Mouse (Mus musculus) hindbrain, embryonic 16.5 days (tissue): ENCODE data around the gene Ercc6. TPM values are rescaled to one million over a fixed set of nuclear protein-coding genes. Genes with fewer than 3 reads are reported as not detected.

ENCODE experiments used
- ATAC-seq: fragments of 200-750 bp; cut with Nextera tagmentation; 2 replicates; pipeline ENCODE4 v1.8.0; 2017; ENCODE audit warnings: moderate TSS enrichment, moderate library complexity
- H3K27ac ChIP-seq: fragments of 300-500 bp; sonication (generic); 2 replicates; pipeline ENCODE4 v1.5.1; 2014; ENCODE audit warnings: low read depth, mild to moderate bottlenecking, control low read depth, low read length, moderate library complexity
- H3K27me3 ChIP-seq: fragments of 300-500 bp; sonication (generic); replicated peaks from 2 replicates; pipeline ENCODE4 v1.6.1; 2014; ENCODE audit warnings: low read length; ENCODE audit not compliant: control insufficient read depth, insufficient read depth
- H3K36me3 ChIP-seq: fragments of 300-500 bp; sonication (generic); 2 replicates; pipeline ENCODE4 v1.6.1; 2014; ENCODE audit warnings: mild to moderate bottlenecking, low read length, moderate library complexity, mixed read lengths; ENCODE audit not compliant: control insufficient read depth, insufficient read depth
- H3K4me1 ChIP-seq: fragments of 300-500 bp; sonication (generic); 2 replicates; pipeline ENCODE4 v1.6.1; 2014; ENCODE audit warnings: low read depth, low read length; ENCODE audit not compliant: control insufficient read depth, insufficient read depth
- H3K4me2 ChIP-seq: fragments of 300-500 bp; sonication (generic); 2 replicates; pipeline ENCODE4 v1.6.1; 2014; ENCODE audit warnings: mild to moderate bottlenecking, low read length, control low read depth, moderate library complexity
- H3K4me3 ChIP-seq: fragments of 300-500 bp; sonication (generic); 2 replicates; pipeline ENCODE4 v1.5.1; 2014; ENCODE audit warnings: mild to moderate bottlenecking, low read length, control low read depth, moderate library complexity
- H3K9ac ChIP-seq: fragments of 300-500 bp; sonication (generic); 2 replicates; pipeline ENCODE4 v1.6.1; 2014; ENCODE audit warnings: low read depth, mild to moderate bottlenecking, control low read depth, low read length, moderate library complexity
- H3K9me3 ChIP-seq: fragments of 300-500 bp; sonication (generic); 2 replicates; pipeline ENCODE4 v1.6.1; 2014; ENCODE audit warnings: mild to moderate bottlenecking, low read length, moderate library complexity; ENCODE audit not compliant: control insufficient read depth
- WGBS: fragments of 180-500 bp; shearing (Covaris S2); extraction: QIAGEN DNeasy Blood & Tissue Kit; methylation state at CpG from one replicate; pipeline ENCODE4 v1.1.7; 2014; 5-methylcytosine and 5-hydroxymethylcytosine counted together
- polyA plus RNA-seq: library from polyadenylated mRNA; unstranded; fragments of >200 nt; fragmentation: Nextera tagmentation; extraction: Ambion mirVana; gene quantifications from 2 replicates; pipeline ENCODE4 v1.2.1, GENCODE M21; 2015

Gene Ercc6
- polyA plus RNA-seq, 1 experiment from 2014 or later = 24.2 TPM

GRCm38 (mm10) chr14:32529036-32529435, 15.7 kb downstream of the Ercc6 start:
- no peak for ATAC-seq
- H3K9me3 ChIP-seq = no peaks in the 10 kb centered on the region
- H3K27ac ChIP-seq = no peak overlapping the region
- no peak overlapping the region for H3K4me2 ChIP-seq
- H3K36me3 ChIP-seq = peaks cover 7% of the 10 kb centered on the region; the same call in 1 of the 2 replicates
- H3K4me1 ChIP-seq = peaks cover 12% of the 10 kb centered on the region
- H3K4me3 ChIP-seq = no peak overlapping the region
- 90% methylated on average over 7 of the region's 7 CpGs for WGBS
- H3K27me3 ChIP-seq = no peaks in the 10 kb centered on the region
- no peak overlapping the region for H3K9ac ChIP-seq

GRCm38 (mm10) chr14:32530896-32531295, 17.6 kb downstream of the Ercc6 start:
- no peak overlapping the region for H3K4me3 ChIP-seq
- H3K27me3 ChIP-seq = no peaks in the 10 kb centered on the region
- H3K27ac ChIP-seq = no peak overlapping the region
- WGBS = 12% methylated on average over 2 of the region's 2 CpGs
- H3K4me2 ChIP-seq = no peak overlapping the region
- ATAC-seq = no peak
- peaks cover 5% of the 10 kb centered on the region; the same call in 1 of the 2 replicates for H3K36me3 ChIP-seq
- H3K4me1 ChIP-seq = peaks cover 12% of the 10 kb centered on the region
- no peaks in the 10 kb centered on the region for H3K9me3 ChIP-seq
- H3K9ac ChIP-seq = no peak overlapping the region

GRCm38 (mm10) chr14:32531371-32531770, 18.1 kb downstream of the Ercc6 start:
- peaks cover 14% of the 10 kb centered on the region for H3K4me1 ChIP-seq

GRCm38 (mm10) chr14:32532381-32533147, 19.2 kb downstream of the Ercc6 start:
- 68% methylated on average over 7 of the region's 7 CpGs for WGBS
- Histone ChIP-seq H3K36me3 (no peaks in the 10 kb centered on the region), H3K27ac (no peak overlapping the region)

More at GRCm38 (mm10) chr14:32531371-32531770, 18.1 kb downstream of the Ercc6 start:
- H3K36me3 ChIP-seq = peaks cover 3% of the 10 kb centered on the region; the same call in 1 of the 2 replicates
- ATAC-seq = no peak; the same call in 1 of the 2 replicates
- 0 out of 2 replicates have a peak overlapping the region, but pooled peaks have one; percentile 11 for H3K9ac ChIP-seq
- H3K27me3 ChIP-seq = no peaks in the 10 kb centered on the region
- H3K4me2 ChIP-seq = no peak overlapping the region
- H3K27ac ChIP-seq = no peak overlapping the region
- 79% methylated on average over 3 of the region's 3 CpGs for WGBS
- H3K4me3 ChIP-seq = no peak overlapping the region
- H3K9me3 ChIP-seq = no peaks in the 10 kb centered on the region

GRCm38 (mm10) chr14:32533148-32533520, 19.8 kb downstream of the Ercc6 start:
- no peak overlapping the region for H3K9ac ChIP-seq
- no peaks in the 10 kb centered on the region for H3K27me3 ChIP-seq
- 75% methylated on average over 3 of the region's 3 CpGs for WGBS
- peaks cover 17% of the 10 kb centered on the region for H3K4me1 ChIP-seq
- H3K4me3 ChIP-seq = no peak overlapping the region
- H3K9me3 ChIP-seq = no peaks in the 10 kb centered on the region
- H3K27ac ChIP-seq = no peak overlapping the region
- H3K4me2 ChIP-seq = no peak overlapping the region
- ATAC-seq = no peak
- no peaks in the 10 kb centered on the region for H3K36me3 ChIP-seq

More at GRCm38 (mm10) chr14:32532381-32533147, 19.2 kb downstream of the Ercc6 start:
- no peak overlapping the region for H3K4me3 ChIP-seq
- H3K9ac ChIP-seq = no peak overlapping the region
- H3K4me2 ChIP-seq = no peak overlapping the region
- no peaks in the 10 kb centered on the region for H3K27me3 ChIP-seq
- peaks cover 17% of the 10 kb centered on the region for H3K4me1 ChIP-seq
- H3K9me3 ChIP-seq = no peaks in the 10 kb centered on the region
- no peak for ATAC-seq

GRCm38 (mm10) chr14:32533656-32534055, 20.3 kb downstream of the Ercc6 start:
- Histone ChIP-seq H3K4me1 (peaks cover 17% of the 10 kb centered on the region), H3K27ac (no peak overlapping the region), H3K36me3 (no peaks in the 10 kb centered on the region), H3K4me3 (no peak overlapping the region), H3K9me3 (no peaks in the 10 kb centered on the region), H3K4me2 (no peak overlapping the region), H3K9ac (no peak overlapping the region), H3K27me3 (no peaks in the 10 kb centered on the region)
- no peak for ATAC-seq
- WGBS = 90% methylated on average over 4 of the region's 4 CpGs

GRCm38 (mm10) chr14:32534137-32534536, 20.8 kb downstream of the Ercc6 start:
- Histone ChIP-seq H3K4me3 (no peak overlapping the region), H3K27ac (no peak overlapping the region), H3K9ac (no peak overlapping the region), H3K4me1 (peaks cover 17% of the 10 kb centered on the region), H3K27me3 (no peaks in the 10 kb centered on the region), H3K9me3 (no peaks in the 10 kb centered on the region), H3K4me2 (no peak overlapping the region), H3K36me3 (no peaks in the 10 kb centered on the region)
- 75% methylated on average over 5 of the region's 5 CpGs for whole genome bisulfite sequencing
- no peak for ATAC-seq

- H3K9ac ChIP-seq = no peak overlapping the region
- H3K27ac ChIP-seq = no peak overlapping the region
- H3K4me2 ChIP-seq = no peak overlapping the region
- no peaks in the 10 kb centered on the region for H3K36me3 ChIP-seq
- WGBS = 61% methylated on average over 9 of the region's 9 CpGs
- no peak overlapping the region for H3K4me3 ChIP-seq
- peaks cover 8% of the 10 kb centered on the region for H3K4me1 ChIP-seq
- no peaks in the 10 kb centered on the region for H3K9me3 ChIP-seq
- no peak for ATAC-seq
- no peaks in the 10 kb centered on the region for H3K27me3 ChIP-seq
Measured at GRCm38 (mm10) chr14:32536763-32537162, 23.4 kb downstream of the Ercc6 start.

- 100% methylated on average over 1 of the region's 1 CpGs for WGBS
- no peak for ATAC-seq
- H3K9me3 ChIP-seq = no peaks in the 10 kb centered on the region
- H3K4me2 ChIP-seq = no peak overlapping the region
- H3K9ac ChIP-seq = no peak overlapping the region
- no peak overlapping the region for H3K27ac ChIP-seq
- H3K4me3 ChIP-seq = no peak overlapping the region
- H3K27me3 ChIP-seq = no peaks in the 10 kb centered on the region
- peaks cover under 1% of the 10 kb centered on the region; the same call in 1 of the 2 replicates for H3K36me3 ChIP-seq
- H3K4me1 ChIP-seq = peaks cover 5% of the 10 kb centered on the region; the same call in 1 of the 2 replicates
Measured at GRCm38 (mm10) chr14:32538115-32538514, 24.8 kb downstream of the Ercc6 start.
